Mouse (Mus musculus) forelimb bud, embryonic 11.5 days (tissue): ENCODE measurements around the gene Gstm3.
"Not testable (repeated sequence)": the region's sequence is repeated elsewhere in the genome, so short reads cannot be mapped to it uniquely, and the experiment has no call there.

Source experiments
- DNase-seq: peaks from one replicate; pipeline ENCODE4 v3.0.0-alpha.2; 2012; ENCODE audit warnings: low read depth, low spot score

The Gstm3 gene

GRCm38 (mm10) chr3:107974237-107974636 lies 5.2 kb upstream of the Gstm3 start:
- no peak for DNase-seq

DNA sequence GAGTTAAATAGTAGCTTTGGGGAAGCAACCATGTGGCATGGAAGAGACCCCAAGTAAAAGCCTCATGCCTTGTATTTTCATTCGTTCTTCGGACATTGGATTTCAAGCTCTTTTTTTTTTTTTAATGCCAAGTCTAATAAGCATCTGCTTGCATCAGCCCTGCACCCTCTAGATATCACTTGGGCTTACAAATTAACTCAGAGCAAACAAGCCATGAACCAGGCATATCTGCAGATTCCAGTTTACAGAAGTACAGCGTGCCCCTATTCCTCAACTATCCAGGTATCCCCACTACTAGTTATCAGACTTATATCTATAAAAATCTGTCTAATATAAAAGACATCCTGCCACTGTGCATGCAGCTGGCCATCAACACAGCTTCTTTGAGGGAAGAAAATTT lies 3.0 kb upstream of the Gstm3 start:
- DNase-seq = no peak

DNA sequence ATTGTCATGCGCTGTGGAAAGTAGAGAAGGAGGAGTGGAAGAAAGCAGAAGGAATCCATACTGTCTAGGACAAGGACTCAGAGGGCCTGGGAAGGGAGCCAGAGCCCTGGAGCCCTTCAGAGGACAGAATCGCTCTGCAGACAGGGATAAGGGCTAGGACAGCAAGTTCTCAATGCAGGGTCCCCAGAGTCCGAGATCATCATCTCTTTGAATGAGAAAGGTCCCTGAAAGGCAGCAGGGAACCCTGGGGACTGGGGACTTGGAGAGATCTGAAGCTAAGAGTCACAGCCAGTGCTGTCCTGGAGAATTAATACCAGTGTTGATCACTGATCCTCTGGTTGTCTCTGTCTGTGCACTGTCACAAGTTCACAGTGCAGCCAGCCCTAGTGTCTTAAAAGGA lies 2.0 kb upstream of the Gstm3 start:
- DNase-seq = not testable (repeated sequence)

- no peak for DNase-seq
Measured at GRCm38 (mm10) chr3:107966631-107967030, 2.5 kb downstream of the Gstm3 start.

DNA sequence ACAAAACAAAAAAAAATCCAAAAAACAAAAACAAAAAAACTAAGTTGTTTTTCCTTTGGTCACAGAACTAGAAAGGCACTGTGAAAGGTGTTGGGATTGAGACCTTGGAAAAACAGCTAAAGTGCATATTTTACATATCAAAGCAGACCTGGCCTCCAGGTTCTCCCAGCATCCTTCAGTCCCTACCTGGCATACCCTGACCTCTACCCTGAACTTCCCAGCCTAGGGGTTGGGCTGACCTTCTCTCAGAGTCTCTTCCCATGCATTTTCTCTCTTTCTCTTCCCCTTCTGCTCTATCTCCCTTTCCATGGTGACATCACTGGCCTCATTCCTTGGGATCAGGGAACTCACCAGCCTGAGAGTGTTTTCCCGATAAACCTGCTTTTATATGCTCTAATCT lies 3.5 kb downstream of the Gstm3 start:
- DNase-seq = no peak

DNA sequence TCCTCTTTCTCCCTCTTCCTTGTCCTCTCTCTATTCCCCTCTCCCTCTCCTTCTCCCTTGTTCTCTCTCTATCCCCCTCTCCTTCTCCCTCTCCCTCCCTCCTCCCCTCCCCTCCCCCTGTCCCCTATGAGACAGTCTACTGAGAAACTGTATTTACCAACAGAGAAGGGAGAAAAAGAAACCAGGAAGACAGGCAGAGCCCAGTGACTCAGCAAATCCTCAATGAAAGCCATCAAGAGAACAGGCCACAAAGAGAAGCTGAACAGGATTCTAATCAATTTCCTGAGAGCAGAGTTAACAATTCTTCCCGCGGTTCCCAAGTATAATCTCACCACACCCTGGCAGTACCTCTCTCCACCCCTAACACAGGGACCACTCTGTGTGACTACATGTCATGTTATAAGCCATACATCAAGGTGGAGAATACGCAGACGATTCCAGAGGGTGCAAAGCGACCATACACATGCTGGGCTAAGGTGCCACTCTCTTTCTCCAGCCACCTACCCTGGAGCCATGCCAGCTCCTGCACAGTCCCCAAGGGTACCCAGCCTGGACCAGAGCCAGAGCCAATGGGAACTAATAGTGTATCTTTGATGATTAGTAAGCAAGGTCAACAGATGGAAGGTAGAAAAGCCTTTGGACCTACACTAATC lies 4.3 kb downstream of the Gstm3 start:
- no peak for DNase-seq

DNA sequence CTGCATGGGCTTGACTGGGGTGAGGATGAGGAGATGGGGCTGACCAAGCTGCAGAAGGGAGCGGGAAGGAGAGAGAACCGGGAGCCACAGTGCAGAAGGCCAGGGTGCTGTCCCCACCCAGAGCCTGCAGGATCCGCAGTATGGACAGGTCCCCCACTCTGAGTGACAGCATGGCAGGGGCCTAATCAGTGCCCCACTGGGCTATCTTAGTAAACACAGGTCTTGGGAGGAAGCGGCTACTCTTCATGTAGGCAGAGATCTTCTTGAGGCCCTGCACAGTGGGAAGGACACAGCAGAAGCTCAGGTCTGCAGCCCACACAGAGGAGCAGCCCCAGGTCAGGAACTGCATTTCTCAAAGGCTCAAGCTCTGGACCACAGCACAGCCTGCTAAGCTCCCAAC lies 5.1 kb downstream of the Gstm3 start:
- DNase-seq = no peak

DNA sequence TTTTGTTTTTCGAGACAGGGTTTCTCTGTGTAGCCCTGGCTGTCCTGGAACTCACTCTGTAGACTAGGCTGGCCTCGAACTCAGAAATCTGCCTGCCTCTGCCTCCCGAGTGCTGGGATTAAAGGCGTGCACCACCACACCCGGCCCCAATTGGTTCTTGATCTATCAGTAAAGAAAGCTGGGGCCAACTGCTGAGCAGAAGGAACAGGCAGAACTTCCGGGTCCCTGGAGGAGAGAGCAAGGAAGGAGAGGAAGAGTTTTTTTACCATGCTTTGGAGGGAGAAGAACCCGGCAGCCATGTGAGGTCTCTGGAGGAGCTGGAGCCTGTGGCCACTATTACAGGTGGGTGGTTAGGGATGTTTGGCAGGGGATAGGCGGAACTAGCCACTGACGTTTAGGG lies 13.8 kb downstream of the Gstm3 start:
- DNase-seq = not testable (repeated sequence)

- DNase-seq = no peak
Measured at GRCm38 (mm10) chr3:107953906-107954305, 15.2 kb downstream of the Gstm3 start.

- DNase-seq = peak; percentile 18
Measured at GRCm38 (mm10) chr3:107953328-107953755, 15.7 kb downstream of the Gstm3 start.

- DNase-seq = no peak
Measured at GRCm38 (mm10) chr3:107950531-107950930, 18.6 kb downstream of the Gstm3 start.

DNA sequence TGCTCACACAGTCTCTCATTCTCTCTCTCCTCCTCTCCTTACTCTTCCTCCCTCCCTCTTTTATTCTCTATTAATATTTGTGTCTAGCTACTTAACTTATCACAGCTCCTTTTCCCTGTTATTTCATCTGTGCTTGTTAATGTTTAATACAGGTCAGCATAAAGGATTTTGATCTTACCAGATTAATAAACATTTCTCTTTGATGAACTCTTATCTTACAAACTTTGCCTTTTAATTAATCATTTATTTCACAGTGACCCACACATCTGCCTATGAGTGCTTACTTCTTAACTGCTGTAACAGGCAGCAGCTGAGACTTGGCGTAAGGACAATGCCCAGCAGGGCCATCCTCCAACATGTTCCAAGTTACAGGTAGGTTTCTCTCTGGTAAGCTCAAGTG lies 19.6 kb downstream of the Gstm3 start:
- not testable (repeated sequence) for DNase-seq

DNA sequence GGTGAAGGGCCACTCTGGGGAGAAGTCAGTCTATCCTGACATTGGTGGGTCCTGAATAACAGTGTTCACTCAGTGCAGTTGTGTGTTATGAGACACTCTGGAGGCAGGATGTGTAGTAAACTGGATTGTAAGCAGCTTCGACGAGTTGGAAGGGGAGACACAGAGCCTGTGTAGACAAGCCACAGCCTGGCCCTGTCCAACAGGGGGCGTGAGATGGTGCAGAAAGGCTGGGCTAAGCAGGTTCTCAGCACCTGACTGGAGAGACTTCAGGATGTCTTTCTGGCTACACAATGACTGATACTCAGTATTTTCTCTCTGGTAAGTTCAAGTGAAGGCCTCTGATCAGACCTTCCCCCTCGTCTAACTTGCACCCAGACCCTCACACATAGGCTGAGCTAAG lies 23.4 kb downstream of the Gstm3 start:
- DNase-seq = no peak

DNA sequence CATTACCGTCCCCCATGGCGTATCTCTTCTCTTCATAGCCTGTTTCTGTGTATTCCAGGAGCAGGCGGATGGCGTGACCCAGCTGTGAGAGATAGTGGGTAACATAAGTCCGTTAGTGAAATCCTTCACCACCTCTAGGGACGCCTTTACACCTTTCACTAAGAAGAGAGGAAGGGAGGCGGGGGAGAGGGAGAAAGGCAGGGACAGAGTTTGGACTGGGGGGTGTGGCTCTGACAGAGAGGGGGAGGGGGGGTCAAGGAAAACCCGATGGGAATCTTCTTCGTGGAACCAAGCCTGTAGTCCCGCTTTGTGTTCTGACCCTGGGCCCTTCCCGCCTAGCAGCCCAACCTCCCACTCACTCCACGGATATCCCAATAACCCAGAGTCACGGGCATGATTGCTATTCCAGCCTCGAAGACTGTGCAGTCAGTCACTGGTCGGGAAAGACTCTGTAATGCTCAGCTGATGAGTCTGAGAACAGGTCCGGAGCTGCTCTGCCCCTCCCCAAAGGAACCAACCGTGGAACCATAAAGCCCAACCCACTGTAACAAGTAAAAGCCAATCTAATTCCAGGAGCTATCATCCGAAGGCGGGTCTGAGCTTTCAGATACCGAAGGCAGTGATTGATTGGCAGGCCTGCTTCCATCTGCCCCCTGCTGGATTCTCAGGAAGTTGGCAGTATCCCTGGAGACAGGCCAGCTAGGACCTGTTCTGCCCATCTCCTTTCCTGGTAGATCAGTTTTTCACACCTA lies 25.7 kb downstream of the Gstm3 start, which contains the start of gene Gstm6:
Gstm6 (minus strand) TSS at position 511 of the 752 bp plus-strand sequence.
- no peak for DNase-seq

DNA sequence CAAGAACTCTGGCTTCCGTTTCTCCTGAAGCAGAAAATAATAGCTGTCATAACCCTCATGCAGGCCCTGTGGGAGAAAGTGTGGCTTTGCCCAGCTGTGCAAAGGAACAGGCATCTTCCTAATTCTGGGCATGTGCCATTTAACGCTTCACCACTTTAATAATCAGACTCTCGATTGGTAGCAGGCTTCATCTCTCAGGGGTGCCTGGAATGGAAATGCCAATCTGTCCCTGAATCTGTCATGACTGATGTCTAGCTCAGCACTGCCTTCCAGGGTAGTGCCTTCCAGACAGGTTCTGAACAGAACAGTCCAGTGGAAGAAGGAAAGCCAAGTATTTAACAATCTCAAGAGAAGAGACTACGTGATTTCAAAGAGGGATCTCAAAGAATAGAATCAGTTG lies 27.8 kb downstream of the Gstm3 start:
- no peak for DNase-seq

GRCm38 (mm10) chr3:107940524-107940923 lies 28.6 kb downstream of the Gstm3 start:
- DNase-seq = no peak

GRCm38 (mm10) chr3:107939830-107940229 lies 29.3 kb downstream of the Gstm3 start:
- no peak for DNase-seq

GRCm38 (mm10) chr3:107939403-107939802 lies 29.7 kb downstream of the Gstm3 start:
- peak; percentile 44 for DNase-seq

GRCm38 (mm10) chr3:107935888-107936287 lies 33.2 kb downstream of the Gstm3 start:
- DNase-seq = no peak

DNA sequence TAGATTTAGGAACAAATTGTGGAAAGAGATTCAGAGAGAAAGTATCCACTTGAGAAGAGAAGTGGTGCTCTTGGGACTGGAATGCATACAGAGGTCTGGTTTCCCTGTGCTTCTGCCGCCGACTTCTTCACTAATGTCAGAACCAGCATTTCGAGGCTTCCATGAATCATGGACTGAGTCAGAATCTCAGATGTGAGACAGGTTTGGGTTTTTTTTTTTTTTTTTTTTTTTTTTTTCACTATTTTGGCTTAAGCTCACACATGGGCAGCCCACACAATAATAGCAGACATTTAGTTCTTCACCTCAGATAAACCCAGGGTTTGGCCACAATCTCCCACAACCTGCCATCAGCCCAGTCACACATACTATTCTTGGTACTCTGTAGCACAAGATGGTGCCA lies 33.8 kb downstream of the Gstm3 start:
- DNase-seq = no peak

DNA sequence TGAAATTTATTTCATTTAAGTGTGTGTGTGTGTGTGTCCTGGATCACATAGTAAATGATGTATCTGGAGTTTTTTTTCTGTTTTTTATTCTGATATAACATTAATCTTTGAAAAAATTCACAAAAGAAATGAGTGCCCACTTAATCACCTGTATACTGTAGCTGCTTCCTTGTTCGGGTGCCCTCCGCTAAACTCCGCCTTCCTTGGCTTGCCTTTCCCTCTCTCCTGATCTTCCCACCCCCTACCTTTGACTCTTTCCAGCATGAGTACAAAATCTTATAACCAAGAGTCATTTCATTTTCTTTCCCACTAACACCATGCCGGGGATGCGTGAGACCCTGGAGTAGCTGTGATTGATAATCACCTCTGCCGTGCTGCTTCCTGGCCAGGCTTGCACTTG lies 37.0 kb downstream of the Gstm3 start:
- DNase-seq = no peak

DNA sequence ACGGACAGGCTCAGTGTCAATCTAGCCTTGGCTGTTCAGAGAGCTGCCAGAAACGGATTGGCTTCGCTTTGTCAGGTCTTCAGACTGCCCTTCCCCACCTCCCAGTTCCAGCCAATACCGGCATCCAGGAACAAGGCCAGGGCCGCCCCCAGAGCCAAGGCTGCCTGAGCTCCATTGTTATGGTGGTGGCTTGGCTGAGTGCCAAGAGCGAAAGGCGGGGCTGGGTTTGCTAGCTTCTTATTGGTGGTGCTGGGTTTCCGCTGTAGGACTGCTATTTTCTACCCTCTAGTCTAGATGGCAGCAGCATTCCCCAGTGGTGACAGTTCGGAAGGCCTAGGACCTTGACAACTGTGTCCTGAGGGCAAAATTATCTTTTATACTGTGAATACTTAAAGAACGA lies 37.4 kb downstream of the Gstm3 start, which contains the start of gene Gstm7:
Gstm7 (minus strand) TSS at position 148 of the 400 bp plus-strand sequence.
- DNase-seq = peak; percentile 96

DNA sequence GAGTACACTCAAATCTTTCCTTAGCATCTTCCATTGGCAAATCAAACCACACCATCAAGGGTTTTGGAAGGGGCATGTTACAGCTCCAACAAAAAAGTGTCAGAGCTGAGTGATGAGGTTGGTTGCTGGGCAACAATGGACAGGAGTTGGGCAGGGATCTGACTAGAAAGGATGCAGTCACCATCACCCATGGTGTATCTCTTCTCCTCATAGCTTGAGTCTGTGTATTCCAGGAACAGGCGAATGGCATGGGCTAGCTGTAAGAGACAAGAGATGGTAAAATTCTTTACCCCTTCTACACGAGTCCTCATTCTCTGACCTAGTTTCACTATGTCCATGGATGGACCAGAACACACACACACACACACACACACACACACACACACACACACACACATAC lies 37.9 kb downstream of the Gstm3 start:
- DNase-seq = no peak
